Mouse (Mus musculus) bone marrow, adult 2 months (tissue): ENCODE data around the gene Mgat4d.

Experiments used
- CTCF ChIP-seq: fragments of 200-500 bp; IDR thresholded peaks from 2 replicates; pipeline ENCODE4 v1.5.1; 2011; ENCODE audit warnings: low read length, control low read depth; ENCODE audit not compliant: control insufficient read depth, insufficient read depth
- POLR2A ChIP-seq: fragments of 200-500 bp; IDR thresholded peaks from 2 replicates; pipeline ENCODE4 v1.6.1; 2011; ENCODE audit warnings: low read depth, mild to moderate bottlenecking, control low read depth, low read length, borderline replicate concordance; ENCODE audit not compliant: control insufficient read depth

DNA sequence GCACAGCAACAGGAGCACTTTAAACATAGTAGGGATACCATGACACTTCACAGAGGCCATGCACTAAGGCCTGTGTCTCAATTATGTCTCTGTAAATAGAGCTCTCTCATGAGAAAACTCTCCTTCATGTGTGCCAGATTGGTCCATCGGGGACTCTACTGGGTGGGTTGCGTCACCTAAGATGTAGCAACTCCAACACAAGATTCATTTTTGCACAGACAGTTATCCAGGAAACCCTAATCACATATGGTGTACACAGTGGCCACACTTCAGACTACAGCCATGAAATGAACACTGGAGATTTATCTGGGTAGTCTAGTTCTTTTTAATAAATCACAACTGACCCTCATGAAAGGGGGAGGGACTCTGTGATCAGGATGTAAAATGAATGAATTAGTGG is 3.0 kb downstream of the Mgat4d start:
- TF ChIP-seq POLR2A = no peak
- TF ChIP-seq CTCF = no peak
